Mouse (Mus musculus): ENCODE measurements at regions not wholly inside any gene's neighbourhood (a gene's known extent, or its start where the extent isn't known, plus 50 kb on each side); places are given as distances from the start of the nearest gene placed in this dataset.

DNA sequence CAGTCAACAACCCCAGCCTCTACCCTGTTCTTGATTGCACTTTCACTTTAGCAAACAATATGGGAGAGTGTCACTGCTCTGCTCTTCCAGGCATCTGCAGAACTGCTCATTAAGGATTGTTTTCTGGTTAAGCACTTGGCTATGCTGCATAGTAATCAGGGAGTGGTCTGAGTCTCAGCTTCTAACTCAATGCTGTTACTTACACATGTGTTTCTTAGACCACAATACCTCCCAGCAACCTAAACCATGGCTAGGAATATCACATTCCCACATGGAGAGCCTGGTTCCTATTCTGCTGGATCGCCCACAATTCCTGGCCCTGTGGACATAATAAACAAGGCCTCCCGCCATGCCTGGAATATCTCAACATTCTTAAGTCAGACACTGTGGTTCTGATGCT is 493.3 kb upstream of the Id2 start:
- no peak for ATAC-seq (replicated peaks; ENCODE audit: low FRiP score, low TSS enrichment, low read depth)

DNA sequence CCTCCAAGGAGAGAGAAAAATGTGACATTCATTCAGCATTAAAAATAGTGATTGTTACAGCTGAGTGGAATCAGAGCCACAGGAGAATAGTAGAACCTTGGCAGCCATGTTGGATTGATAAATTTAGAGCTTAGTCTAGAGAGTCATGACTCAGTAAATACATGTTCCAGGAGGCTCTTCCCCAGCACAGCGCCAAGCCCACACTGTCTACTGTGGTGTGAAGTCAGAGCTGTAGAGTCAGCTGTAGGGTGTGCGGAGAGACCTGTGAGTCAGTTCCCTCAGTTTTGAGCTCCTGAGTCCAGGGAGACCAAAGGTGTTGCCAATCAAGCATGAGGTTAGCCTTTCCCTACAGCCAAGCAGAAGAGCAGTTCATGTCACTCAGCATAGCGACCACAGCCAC is 488.8 kb upstream of the Id2 start:
- 88% methylated on average over 3 of the region's 3 CpGs for WGBS
- no peak overlapping the region for H3K4me2 ChIP-seq (ENCODE audit: low read length)
- no peaks in the 10 kb centered on the region for H3K36me3 ChIP-seq (ENCODE audit: control insufficient read depth, insufficient read depth, low read length)
- H3K9me3 ChIP-seq (ENCODE audit: control insufficient read depth, low read length): no peaks in the 10 kb centered on the region
- H3K27me3 ChIP-seq (replicated peaks; ENCODE audit: control insufficient read depth, insufficient read depth, low read length): no peaks in the 10 kb centered on the region
- no peak for ATAC-seq (replicated peaks; ENCODE audit: low FRiP score, low TSS enrichment, low read depth)
- H3K27ac ChIP-seq (ENCODE audit: low read depth): no peak overlapping the region
- no peak overlapping the region for H3K4me3 ChIP-seq (ENCODE audit: low read depth, low read length)
- no peak overlapping the region for H3K9ac ChIP-seq (ENCODE audit: low read length)
- DNase-seq (ENCODE audit: low spot score): no peak
- H3K4me1 ChIP-seq (replicated peaks; ENCODE audit: control insufficient read depth, insufficient read depth, low read length): no peaks in the 10 kb centered on the region

More for the DNA sequence above, 493.3 kb upstream of the Id2 start:
- WGBS: 70% methylated on average over 2 of the region's 2 CpGs
- Histone ChIP-seq H3K4me3 (ENCODE audit: low read depth, low read length) (no peak overlapping the region), H3K9me3 (ENCODE audit: control insufficient read depth, low read length) (no peaks in the 10 kb centered on the region), H3K4me1 (replicated peaks; ENCODE audit: control insufficient read depth, insufficient read depth, low read length) (no peaks in the 10 kb centered on the region), H3K9ac (ENCODE audit: low read length) (no peak overlapping the region), H3K36me3 (ENCODE audit: control insufficient read depth, insufficient read depth, low read length) (no peaks in the 10 kb centered on the region), H3K4me2 (ENCODE audit: low read length) (no peak overlapping the region), H3K27me3 (replicated peaks; ENCODE audit: control insufficient read depth, insufficient read depth, low read length) (no peaks in the 10 kb centered on the region), H3K27ac (ENCODE audit: low read depth) (no peak overlapping the region)
- DNase-seq (ENCODE audit: low spot score): no peak

DNA sequence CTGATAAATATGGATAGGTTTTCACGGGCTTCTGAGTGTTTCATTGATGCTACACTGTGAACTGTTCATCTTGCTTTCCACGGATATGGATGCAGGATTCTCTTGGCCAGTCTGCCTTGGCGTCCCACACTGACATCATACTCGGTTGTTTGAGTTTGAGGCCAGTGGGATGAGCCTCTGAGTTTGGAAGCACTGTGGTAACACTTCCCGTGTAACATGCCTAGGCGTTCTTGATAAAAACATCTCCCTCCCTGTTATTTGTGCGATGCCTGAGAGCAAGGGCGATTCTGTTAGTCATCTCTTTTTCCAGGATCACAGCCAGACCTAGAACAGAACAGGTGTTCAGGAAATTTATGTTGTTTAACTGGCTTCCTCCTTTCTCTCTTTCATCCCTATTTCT is 482.5 kb upstream of the Id2 start:
- Histone ChIP-seq H3K27me3 (replicated peaks; ENCODE audit: control insufficient read depth, insufficient read depth, low read length) (no peaks in the 10 kb centered on the region), H3K36me3 (ENCODE audit: control insufficient read depth, insufficient read depth, low read length) (no peaks in the 10 kb centered on the region), H3K4me2 (ENCODE audit: low read length) (no peak overlapping the region), H3K4me1 (replicated peaks; ENCODE audit: control insufficient read depth, insufficient read depth, low read length) (no peaks in the 10 kb centered on the region), H3K9me3 (ENCODE audit: control insufficient read depth, low read length) (no peaks in the 10 kb centered on the region), H3K27ac (ENCODE audit: low read depth) (no peak overlapping the region), H3K4me3 (ENCODE audit: low read depth, low read length) (no peak overlapping the region), H3K9ac (ENCODE audit: low read length) (no peak overlapping the region)
- WGBS: 62% methylated on average over 8 of the region's 8 CpGs
- DNase-seq (ENCODE audit: low spot score) (no peak), ATAC-seq (replicated peaks; ENCODE audit: low FRiP score, low TSS enrichment, low read depth) (no peak)

DNA sequence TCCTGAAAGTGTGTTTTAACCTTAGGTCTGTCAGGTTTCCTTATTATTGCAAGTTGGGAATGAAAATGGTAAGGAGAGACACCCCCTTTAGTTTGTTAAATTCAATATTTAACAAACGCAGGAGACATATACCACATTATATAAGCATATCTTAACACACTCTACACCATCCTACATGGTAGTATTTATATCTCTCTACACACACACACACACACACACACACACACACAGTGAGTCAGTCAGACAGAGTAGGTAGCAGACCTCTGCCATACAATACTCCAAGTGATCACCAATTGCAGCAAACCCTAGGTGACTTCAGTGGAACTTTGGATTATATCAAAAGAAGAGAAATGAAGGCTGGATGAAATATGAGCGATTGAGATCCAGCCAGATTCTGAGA is 468.2 kb upstream of the Id2 start:
- Histone ChIP-seq H3K27ac (ENCODE audit: low read depth) (no peak overlapping the region), H3K9me3 (ENCODE audit: control insufficient read depth, low read length) (no peaks in the 10 kb centered on the region), H3K27me3 (replicated peaks; ENCODE audit: control insufficient read depth, insufficient read depth, low read length) (no peaks in the 10 kb centered on the region), H3K4me3 (ENCODE audit: low read depth, low read length) (no peak overlapping the region), H3K36me3 (ENCODE audit: control insufficient read depth, insufficient read depth, low read length) (no peaks in the 10 kb centered on the region), H3K4me2 (ENCODE audit: low read length) (no peak overlapping the region), H3K4me1 (replicated peaks; ENCODE audit: control insufficient read depth, insufficient read depth, low read length) (no peaks in the 10 kb centered on the region), H3K9ac (ENCODE audit: low read length) (no peak overlapping the region)
- 77% methylated on average over 2 of the region's 2 CpGs for WGBS
- no peak for DNase-seq (ENCODE audit: low spot score)
- ATAC-seq (replicated peaks; ENCODE audit: low FRiP score, low TSS enrichment, low read depth): no peak

DNA sequence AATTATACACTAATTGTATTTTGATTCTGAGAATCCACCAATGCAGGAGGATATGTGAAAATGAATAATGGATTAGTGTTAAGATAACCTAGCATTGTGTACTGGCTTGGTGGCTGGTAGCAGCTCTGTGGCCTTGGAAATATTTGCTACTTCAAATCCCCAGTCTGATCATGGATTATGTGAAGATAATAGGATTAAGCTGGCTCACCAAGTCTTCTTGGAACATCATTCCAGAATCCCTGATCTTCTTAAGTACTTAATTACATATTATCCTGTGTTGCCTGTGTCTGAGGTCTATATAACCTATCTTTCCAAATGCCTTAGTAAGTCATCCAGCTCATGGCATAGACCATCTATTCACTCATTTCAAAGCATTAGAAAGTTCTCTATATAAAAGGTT is 462.7 kb upstream of the Id2 start:
- DNase-seq (ENCODE audit: low spot score): no peak
- Histone ChIP-seq H3K9me3 (ENCODE audit: control insufficient read depth, low read length) (no peaks in the 10 kb centered on the region), H3K27me3 (replicated peaks; ENCODE audit: control insufficient read depth, insufficient read depth, low read length) (no peaks in the 10 kb centered on the region), H3K4me3 (ENCODE audit: low read depth, low read length) (no peak overlapping the region), H3K4me1 (replicated peaks; ENCODE audit: control insufficient read depth, insufficient read depth, low read length) (no peaks in the 10 kb centered on the region), H3K36me3 (ENCODE audit: control insufficient read depth, insufficient read depth, low read length) (no peaks in the 10 kb centered on the region), H3K9ac (ENCODE audit: low read length) (no peak overlapping the region), H3K4me2 (ENCODE audit: low read length) (no peak overlapping the region), H3K27ac (ENCODE audit: low read depth) (no peak overlapping the region)
- no peak for ATAC-seq (replicated peaks; ENCODE audit: low FRiP score, low TSS enrichment, low read depth)

DNA sequence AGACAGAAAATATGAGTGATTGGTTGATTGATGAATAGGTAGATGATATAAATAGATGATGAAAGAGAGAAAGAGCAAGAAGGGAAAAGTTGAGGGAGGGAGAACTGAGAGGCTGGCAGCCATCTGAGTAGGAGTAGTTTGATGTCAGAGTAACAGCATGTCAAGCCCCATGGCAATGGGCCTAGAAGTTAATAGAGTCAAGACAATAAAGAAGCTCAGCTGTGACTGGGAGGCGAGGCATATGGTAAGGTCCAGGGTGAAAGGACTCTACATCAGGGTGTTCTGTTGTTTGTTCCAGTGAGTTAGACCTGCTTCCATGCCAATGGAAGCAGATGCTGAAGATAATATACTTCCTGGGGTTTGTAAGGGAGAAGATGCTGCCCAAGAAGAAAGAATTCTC is 456.7 kb upstream of the Id2 start:
- H3K4me1 ChIP-seq (replicated peaks; ENCODE audit: control insufficient read depth, insufficient read depth, low read length): no peaks in the 10 kb centered on the region
- no peak overlapping the region for H3K4me2 ChIP-seq (ENCODE audit: low read length)
- H3K9ac ChIP-seq (ENCODE audit: low read length): no peak overlapping the region
- ATAC-seq (replicated peaks; ENCODE audit: low FRiP score, low TSS enrichment, low read depth): no peak
- 79% methylated on average over 1 of the region's 1 CpGs for WGBS
- no peaks in the 10 kb centered on the region for H3K36me3 ChIP-seq (ENCODE audit: control insufficient read depth, insufficient read depth, low read length)
- H3K27ac ChIP-seq (ENCODE audit: low read depth): no peak overlapping the region
- DNase-seq (ENCODE audit: low spot score): no peak
- H3K9me3 ChIP-seq (ENCODE audit: control insufficient read depth, low read length): no peaks in the 10 kb centered on the region
- H3K4me3 ChIP-seq (ENCODE audit: low read depth, low read length): no peak overlapping the region
- no peaks in the 10 kb centered on the region for H3K27me3 ChIP-seq (replicated peaks; ENCODE audit: control insufficient read depth, insufficient read depth, low read length)

DNA sequence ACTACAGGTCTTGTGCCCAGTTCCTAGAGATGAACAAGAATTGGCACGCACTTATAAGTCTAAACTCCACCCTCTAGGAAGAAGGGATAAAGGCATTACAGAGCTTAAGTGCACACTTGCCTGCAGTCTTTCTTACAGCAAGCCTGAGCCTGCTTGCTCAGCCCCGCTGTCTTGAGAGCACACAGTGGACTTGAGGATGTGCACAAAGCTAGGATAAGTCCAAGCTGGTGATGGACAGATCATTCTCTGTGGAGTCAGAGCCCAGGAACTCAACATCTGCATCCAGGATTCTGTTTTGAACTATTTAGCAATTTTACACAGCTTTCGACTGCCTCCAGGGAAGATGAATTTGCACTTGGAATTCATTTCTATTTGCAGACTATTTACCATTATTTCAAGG is 452.8 kb upstream of the Id2 start:
- 79% methylated on average over 3 of the region's 3 CpGs for WGBS
- Histone ChIP-seq H3K27me3 (replicated peaks; ENCODE audit: control insufficient read depth, insufficient read depth, low read length) (no peaks in the 10 kb centered on the region), H3K4me1 (replicated peaks; ENCODE audit: control insufficient read depth, insufficient read depth, low read length) (no peaks in the 10 kb centered on the region), H3K27ac (ENCODE audit: low read depth) (no peak overlapping the region), H3K4me3 (ENCODE audit: low read depth, low read length) (no peak overlapping the region), H3K4me2 (ENCODE audit: low read length) (no peak overlapping the region), H3K9me3 (ENCODE audit: control insufficient read depth, low read length) (no peaks in the 10 kb centered on the region), H3K36me3 (ENCODE audit: control insufficient read depth, insufficient read depth, low read length) (no peaks in the 10 kb centered on the region), H3K9ac (ENCODE audit: low read length) (no peak overlapping the region)
- no peak for DNase-seq (ENCODE audit: low spot score)
- no peak for ATAC-seq (replicated peaks; ENCODE audit: low FRiP score, low TSS enrichment, low read depth)

DNA sequence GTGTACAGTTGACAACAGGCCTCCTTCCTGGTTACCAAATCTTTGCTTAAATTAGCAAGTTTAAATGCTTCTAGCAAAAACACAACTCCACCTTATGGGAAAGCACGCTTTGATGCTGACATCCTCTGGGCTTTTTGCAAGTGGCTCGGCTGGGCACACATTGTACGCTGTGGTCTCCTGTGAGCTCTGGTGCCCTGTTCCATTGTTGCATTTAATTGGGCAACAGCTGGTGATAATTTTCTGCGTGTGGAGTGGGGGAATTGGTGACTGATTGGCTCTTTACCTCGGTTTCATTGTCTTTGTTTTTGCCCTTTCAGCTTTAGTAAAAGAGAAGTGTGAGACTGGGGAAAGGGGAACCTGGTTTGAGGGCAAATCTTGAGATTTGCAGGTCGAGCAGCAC is 447.3 kb upstream of the Id2 start:
- Histone ChIP-seq H3K27me3 (replicated peaks; ENCODE audit: control insufficient read depth, insufficient read depth, low read length) (no peaks in the 10 kb centered on the region), H3K9ac (ENCODE audit: low read length) (no peak overlapping the region), H3K4me3 (ENCODE audit: low read depth, low read length) (no peak overlapping the region), H3K36me3 (ENCODE audit: control insufficient read depth, insufficient read depth, low read length) (no peaks in the 10 kb centered on the region), H3K4me1 (replicated peaks; ENCODE audit: control insufficient read depth, insufficient read depth, low read length) (no peaks in the 10 kb centered on the region), H3K27ac (ENCODE audit: low read depth) (no peak overlapping the region), H3K9me3 (ENCODE audit: control insufficient read depth, low read length) (no peaks in the 10 kb centered on the region), H3K4me2 (ENCODE audit: low read length) (no peak overlapping the region)
- WGBS: 75% methylated on average over 6 of the region's 6 CpGs
- DNase-seq (ENCODE audit: low spot score) (no peak), ATAC-seq (replicated peaks; ENCODE audit: low FRiP score, low TSS enrichment, low read depth) (no peak)

DNA sequence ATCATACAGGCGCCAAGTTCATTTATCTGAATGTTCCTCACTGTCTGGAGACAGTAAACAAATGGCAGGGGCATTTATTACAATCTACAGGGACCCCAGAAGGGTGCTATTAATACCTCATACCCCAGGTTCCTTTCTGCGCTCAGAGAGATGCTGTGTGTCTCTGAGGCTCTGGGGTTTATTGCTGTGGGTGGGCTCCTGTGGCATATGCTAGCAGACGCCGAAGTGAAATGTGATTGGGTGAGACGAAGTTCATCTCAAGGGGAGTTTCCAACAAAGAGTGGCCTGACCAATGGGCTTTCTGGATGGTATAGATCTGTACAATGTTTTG is 437.6 kb upstream of the Id2 start:
- Histone ChIP-seq H3K4me3 (ENCODE audit: low read depth, low read length) (no peak overlapping the region), H3K27ac (ENCODE audit: low read depth) (peak overlapping the region; percentile 60), H3K9me3 (ENCODE audit: control insufficient read depth, low read length) (no peaks in the 10 kb centered on the region), H3K4me1 (replicated peaks; ENCODE audit: control insufficient read depth, insufficient read depth, low read length) (0 out of 2 replicates have a peak, but pooled peaks cover 13% of the 10 kb centered on the region), H3K9ac (ENCODE audit: low read length) (no peak overlapping the region), H3K4me2 (ENCODE audit: low read length) (no peak overlapping the region), H3K36me3 (ENCODE audit: control insufficient read depth, insufficient read depth, low read length) (no peaks in the 10 kb centered on the region), H3K27me3 (replicated peaks; ENCODE audit: control insufficient read depth, insufficient read depth, low read length) (no peaks in the 10 kb centered on the region)
- 21% methylated on average over 5 of the region's 5 CpGs for WGBS
- ATAC-seq (replicated peaks; ENCODE audit: low FRiP score, low TSS enrichment, low read depth) (peak; percentile 24; the same call in 1 of the 2 replicates), DNase-seq (ENCODE audit: low spot score) (no peak)
